Mouse (Mus musculus) ovary, adult 18-20 months (tissue): ENCODE measurements around the gene Dclk2.

Experiments
- DNase-seq: peaks from one replicate; pipeline ENCODE4 v3.0.0; 2022; ENCODE audit warnings: low spot score, mixed read lengths

The Dclk2 gene

GRCm38 (mm10) chr3:86920343-86921083 lies at the start of gene Dclk2:
Gene Dclk2, minus strand, starts transcription at chr3:86920852.
- peak; percentile 33 for DNase-seq

- DNase-seq: no peak
Measured at GRCm38 (mm10) chr3:86962665-86963435, 42.2 kb upstream of the Dclk2 start.

- no peak for DNase-seq
Measured at GRCm38 (mm10) chr3:86961395-86961669, 40.7 kb upstream of the Dclk2 start.

- no peak for DNase-seq
Measured at GRCm38 (mm10) chr3:86960656-86961394, 40.2 kb upstream of the Dclk2 start.

- no peak for DNase-seq
Measured at GRCm38 (mm10) chr3:86959088-86959487, 38.4 kb upstream of the Dclk2 start.

GRCm38 (mm10) chr3:86955376-86955775 lies 34.7 kb upstream of the Dclk2 start:
- no peak for DNase-seq

GRCm38 (mm10) chr3:86954521-86954920 lies 33.9 kb upstream of the Dclk2 start:
- DNase-seq: no peak

- no peak for DNase-seq
Measured at GRCm38 (mm10) chr3:86953819-86954218, 33.2 kb upstream of the Dclk2 start.

GRCm38 (mm10) chr3:86950652-86951051 lies 30.0 kb upstream of the Dclk2 start:
- no peak for DNase-seq

- no peak for DNase-seq
Measured at GRCm38 (mm10) chr3:86936254-86936836, 15.7 kb upstream of the Dclk2 start.

GRCm38 (mm10) chr3:86933446-86933845 lies 12.8 kb upstream of the Dclk2 start:
- DNase-seq: no peak

GRCm38 (mm10) chr3:86923686-86924085 lies 3.0 kb upstream of the Dclk2 start:
- DNase-seq: no peak

GRCm38 (mm10) chr3:86921181-86921975 lies 726 bp upstream of the Dclk2 start:
- DNase-seq: no peak

- DNase-seq: peak; percentile 3
Measured at GRCm38 (mm10) chr3:86919641-86920342, 860 bp downstream of the Dclk2 start.

- no peak for DNase-seq
Measured at GRCm38 (mm10) chr3:86917048-86917447, 3.6 kb downstream of the Dclk2 start.

- DNase-seq: no peak
Measured at GRCm38 (mm10) chr3:86916626-86917025, 4.0 kb downstream of the Dclk2 start.

GRCm38 (mm10) chr3:86915291-86915690 lies 5.4 kb downstream of the Dclk2 start:
- no peak for DNase-seq

- DNase-seq: no peak
Measured at GRCm38 (mm10) chr3:86914316-86914715, 6.3 kb downstream of the Dclk2 start.

GRCm38 (mm10) chr3:86898366-86898765 lies 22.3 kb downstream of the Dclk2 start:
- no peak for DNase-seq

- DNase-seq: no peak
Measured at GRCm38 (mm10) chr3:86897551-86897950, 23.1 kb downstream of the Dclk2 start.

GRCm38 (mm10) chr3:86897066-86897465 lies 23.6 kb downstream of the Dclk2 start:
- no peak for DNase-seq
